Mouse (Mus musculus) G1E (cell line): ENCODE measurements around the gene Rapgef6. TPM values are rescaled to one million over a fixed set of nuclear protein-coding genes. Genes with fewer than 3 reads are reported as not detected.

Experiments
- ATAC-seq: 2 replicates; pipeline ENCODE4 v1.8.0; 2016; ENCODE audit warnings: mild to moderate bottlenecking; ENCODE audit not compliant: insufficient number of reproducible peaks, poor library complexity, low FRiP score, severe bottlenecking; ENCODE audit errors: extremely low read depth
- DNase-seq: peaks from one replicate; pipeline ENCODE4 v3.0.0; 2012; ENCODE audit warnings: low spot score
- H3K27me3 ChIP-seq: 2 replicates; pipeline ENCODE4 v1.6.1; 2012; ENCODE audit warnings: mild to moderate bottlenecking, low read length, inconsistent platforms; ENCODE audit not compliant: insufficient read depth
- H3K36me3 ChIP-seq: replicated peaks from 2 replicates; pipeline ENCODE3; 2012; ENCODE audit warnings: mild to moderate bottlenecking, inconsistent platforms
- H3K4me1 ChIP-seq: 2 replicates; pipeline ENCODE4 v1.6.1; 2012; ENCODE audit warnings: low read depth, low read length, inconsistent platforms, mixed read lengths; ENCODE audit not compliant: insufficient read depth
- H3K4me3 ChIP-seq: 2 replicates; pipeline ENCODE4 v1.5.1; 2012; ENCODE audit warnings: low read depth, mild to moderate bottlenecking, inconsistent platforms, low read length, moderate library complexity, mixed read lengths
- H3K9me3 ChIP-seq: replicated peaks from 2 replicates; pipeline ENCODE4 v1.6.1; 2012; ENCODE audit warnings: inconsistent platforms
- CTCF ChIP-seq: IDR thresholded peaks from 2 replicates; pipeline ENCODE4 v1.5.1; 2012; ENCODE audit warnings: low read depth, low read length, inconsistent platforms, mixed read lengths
- POLR2AphosphoS5 ChIP-seq: IDR thresholded peaks from 2 replicates; pipeline ENCODE4 v1.6.1; 2012; ENCODE audit warnings: low read depth, low read length, inconsistent platforms; ENCODE audit not compliant: insufficient replicate concordance
- polyA plus RNA-seq: library from polyadenylated mRNA; stranded (reverse); fragments of >175 nt; gene quantifications from 2 replicates; pipeline ENCODE4 v1.2.3, GENCODE M21; 2012
- total RNA-seq, 2 experiments: library from RNA; stranded (forward) in 1 of 2; stranded (reverse) in 1 of 2; fragments of 200-1000 nt in 1 of 2; fragments of >200 nt in 1 of 2; fragmentation: Nextera tagmentation in 1 of 2; gene quantifications; 2 replicates each; pipeline ENCODE4 v1.2.3; 2014 to 2017

Rapgef6 gene
- total and polyA plus RNA-seq, 3 experiments = 18.9 to 76.5 (median 49.0) TPM

- no peak for ATAC-seq
- H3K4me3 ChIP-seq = no peak overlapping the region
- TF ChIP-seq CTCF (no peak), POLR2AphosphoS5 (no peak)
- H3K9me3 ChIP-seq = no peaks in the 10 kb centered on the region
- H3K27me3 ChIP-seq = no peaks in the 10 kb centered on the region
- peaks cover 21% of the 10 kb centered on the region for H3K36me3 ChIP-seq
- no peak for DNase-seq
- no peaks in the 10 kb centered on the region for H3K4me1 ChIP-seq
These were observed 221.6 kb downstream of the Rapgef6 start for GRCm38 (mm10) chr11:54744231-54744630.

Other genes starting within 250 kb of the Rapgef6 start
- not detected in 2 replicates for gene Acsl6, start 219.0 kb upstream of the Rapgef6 start, total RNA-seq (2014; fragmentation: Nextera tagmentation)
- 0.06 and 0.11 TPM in 2 replicates for gene Acsl6, start 219.0 kb upstream of the Rapgef6 start, total RNA-seq (2017)
- not detected in 2 replicates for gene Acsl6, start 219.0 kb upstream of the Rapgef6 start, polyA plus RNA-seq
- not detected in 2 replicates for gene Meikin, start 152.2 kb upstream of the Rapgef6 start, total RNA-seq (2014; fragmentation: Nextera tagmentation)
- not detected in 2 replicates for gene Meikin, start 152.2 kb upstream of the Rapgef6 start, total RNA-seq (2017)
- not detected in 2 replicates for gene Meikin, start 152.2 kb upstream of the Rapgef6 start, polyA plus RNA-seq
- 50.8 and 56.1 TPM in 2 replicates for gene Fnip1, start 84.6 kb upstream of the Rapgef6 start, total RNA-seq (2014; fragmentation: Nextera tagmentation)
- gene Fnip1, start 84.6 kb upstream of the Rapgef6 start, total RNA-seq (2017) = 62.1 and 74.0 TPM in 2 replicates
- 0.96 and 1.6 TPM in 2 replicates for gene Fnip1, start 84.6 kb upstream of the Rapgef6 start, polyA plus RNA-seq